Mouse (Mus musculus) liver, postnatal 0 days (tissue): ENCODE data around the gene Nkx1-1. TPM values are rescaled to one million over a fixed set of nuclear protein-coding genes. Genes with fewer than 3 reads are reported as not detected.
A peak's percentile ranks its signal among the peaks of the same experiment; 100 is the strongest.

Experiments used
- ATAC-seq: fragments of 200-750 bp; cut with Nextera tagmentation; 2 replicates; pipeline ENCODE4 v1.8.0; 2017; ENCODE audit warnings: mild to moderate bottlenecking, moderate library complexity
- DNase-seq: peaks from one replicate; pipeline ENCODE4 v3.0.0-alpha.2; 2016
- H3K27ac ChIP-seq: fragments of 300-500 bp; sonication (generic); 2 replicates; pipeline ENCODE4 v1.5.1; 2014; ENCODE audit warnings: antibody characterized with exemption, moderate library complexity, mild to moderate bottlenecking, low read depth
- H3K27me3 ChIP-seq: fragments of 300-500 bp; sonication (generic); 2 replicates; pipeline ENCODE4 v1.6.1; 2014; ENCODE audit warnings: low read length, control low read depth, mixed read lengths; ENCODE audit not compliant: insufficient read depth
- H3K36me3 ChIP-seq: fragments of 300-500 bp; sonication (generic); replicated peaks from 2 replicates; pipeline ENCODE4 v1.6.1; 2014; ENCODE audit warnings: mild to moderate bottlenecking, control low read depth, low read length, moderate library complexity, mixed read lengths; ENCODE audit not compliant: insufficient read depth
- H3K4me1 ChIP-seq: fragments of 300-500 bp; sonication (generic); 2 replicates; pipeline ENCODE4 v1.6.1; 2014; ENCODE audit warnings: antibody characterized with exemption, mild to moderate bottlenecking, control low read depth; ENCODE audit not compliant: insufficient read depth
- H3K4me2 ChIP-seq: fragments of 300-500 bp; sonication (generic); 2 replicates; pipeline ENCODE4 v1.6.1; 2014; ENCODE audit warnings: low read depth, mild to moderate bottlenecking, low read length, moderate library complexity, mixed read lengths
- H3K4me3 ChIP-seq: fragments of 300-500 bp; sonication (generic); 2 replicates; pipeline ENCODE4 v1.5.1; 2014; ENCODE audit warnings: low read depth, low read length
- H3K9ac ChIP-seq: fragments of 300-500 bp; sonication (generic); replicated peaks from 2 replicates; pipeline ENCODE4 v1.6.1; 2014; ENCODE audit warnings: mild to moderate bottlenecking, moderate library complexity
- H3K9me3 ChIP-seq: fragments of 300-500 bp; sonication (generic); 2 replicates; pipeline ENCODE4 v1.6.1; 2016; ENCODE audit warnings: mild to moderate bottlenecking, control low read depth, low read length, mixed read lengths
- CTCF ChIP-seq: sonication (generic); IDR thresholded peaks from 2 replicates; pipeline ENCODE4 v1.5.1; 2016; ENCODE audit warnings: antibody characterized with exemption, low read depth
- EP300 ChIP-seq: IDR thresholded peaks from 2 replicates; pipeline ENCODE4 v1.6.1; 2016; ENCODE audit warnings: antibody characterized with exemption, low read depth, mild to moderate bottlenecking
- WGBS: fragments of 180-500 bp; shearing (Covaris S2); extraction: QIAGEN DNeasy Blood & Tissue Kit; methylation state at CpG from one replicate; pipeline ENCODE4 v1.1.7; 2014; ENCODE audit not compliant: insufficient replicate concordance; 5-methylcytosine and 5-hydroxymethylcytosine counted together
- polyA plus RNA-seq: library from polyadenylated mRNA; unstranded; fragments of >200 nt; fragmentation: Nextera tagmentation; extraction: Ambion mirVana; gene quantifications from 2 replicates; pipeline ENCODE4 v1.2.1, GENCODE M21; 2015

Nkx1-1 gene
- polyA plus RNA-seq, 1 experiment from 2014 or later = not detected

- Histone ChIP-seq H3K4me2 (no peak overlapping the region), H3K9me3 (no peaks in the 10 kb centered on the region), H3K4me1 (peaks cover 3% of the 10 kb centered on the region; the same call in 1 of the 2 replicates), H3K4me3 (no peak overlapping the region), H3K36me3 (no peaks in the 10 kb centered on the region), H3K27ac (no peak overlapping the region), H3K9ac (no peak overlapping the region), H3K27me3 (no peaks in the 10 kb centered on the region)
- ATAC-seq (no peak), DNase-seq (no peak)
- WGBS = 45% methylated on average over 3 of the region's 3 CpGs
- TF ChIP-seq EP300 = no peak
- no peak for TF ChIP-seq CTCF
These were observed 24.4 kb upstream of the Nkx1-1 start for GRCm38 (mm10) chr5:33458132-33458622.

GRCm38 (mm10) chr5:33455737-33456136 is 22.0 kb upstream of the Nkx1-1 start:
- no peak overlapping the region for H3K4me2 ChIP-seq
- H3K27ac ChIP-seq = no peak overlapping the region
- H3K9me3 ChIP-seq = no peaks in the 10 kb centered on the region
- TF ChIP-seq EP300 (no peak), CTCF (no peak)
- H3K9ac ChIP-seq = no peak overlapping the region
- WGBS = 38% methylated on average over 8 of the region's 8 CpGs
- no peak for ATAC-seq
- H3K36me3 ChIP-seq = no peaks in the 10 kb centered on the region
- H3K4me1 ChIP-seq = peaks cover 3% of the 10 kb centered on the region; the same call in 1 of the 2 replicates
- H3K4me3 ChIP-seq = no peak overlapping the region
- DNase-seq = no peak
- H3K27me3 ChIP-seq = no peaks in the 10 kb centered on the region

DNA sequence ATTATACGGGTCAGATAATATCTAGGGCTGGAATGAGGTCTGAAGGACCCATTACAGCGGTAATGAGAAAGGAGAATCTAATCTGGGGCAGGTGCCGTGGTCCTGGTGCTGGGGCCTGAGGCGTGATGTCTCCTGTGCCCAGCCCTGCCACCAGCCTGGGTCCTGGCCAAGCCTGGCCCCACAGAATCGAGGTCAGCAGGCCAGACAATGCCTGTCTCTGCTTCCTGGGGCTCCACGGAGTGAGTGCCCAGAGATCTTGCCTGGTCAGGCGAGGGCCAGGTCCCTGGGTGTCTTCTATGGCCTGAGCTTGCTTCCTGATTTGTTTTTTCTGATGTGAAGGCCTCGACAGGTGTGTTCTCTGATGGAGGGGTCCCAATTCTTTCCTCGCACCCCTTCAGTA is 10.0 kb upstream of the Nkx1-1 start:
- DNase-seq (no peak), ATAC-seq (no peak)
- H3K4me2 ChIP-seq = no peak overlapping the region
- no peaks in the 10 kb centered on the region for H3K9me3 ChIP-seq
- H3K4me1 ChIP-seq = peaks cover 9% of the 10 kb centered on the region; the same call in 1 of the 2 replicates
- H3K36me3 ChIP-seq = no peaks in the 10 kb centered on the region
- no peak overlapping the region for H3K4me3 ChIP-seq
- H3K27ac ChIP-seq = no peak overlapping the region
- no peak for TF ChIP-seq CTCF
- TF ChIP-seq EP300 = no peak
- WGBS = 36% methylated on average over 9 of the region's 9 CpGs
- H3K9ac ChIP-seq = no peak overlapping the region
- H3K27me3 ChIP-seq = peaks cover 19% of the 10 kb centered on the region

- Histone ChIP-seq H3K9ac (peak overlapping the region; percentile 16; the same call in 1 of the 2 replicates), H3K27ac (no peak overlapping the region), H3K4me3 (peak overlapping the region; percentile 42), H3K27me3 (peaks cover 19% of the 10 kb centered on the region), H3K4me1 (peaks cover 9% of the 10 kb centered on the region; the same call in 1 of the 2 replicates), H3K9me3 (no peaks in the 10 kb centered on the region), H3K4me2 (peak overlapping the region; percentile 74), H3K36me3 (no peaks in the 10 kb centered on the region)
- ATAC-seq (peak; percentile 64), DNase-seq (peak; percentile 79)
- 3% methylated on average over 56 of the region's 56 CpGs for WGBS
- TF ChIP-seq EP300 (peak; percentile 72; the same call in 1 of the 2 replicates), CTCF (peak; percentile 94)
These were observed 9.3 kb upstream of the Nkx1-1 start for GRCm38 (mm10) chr5:33442927-33443710.

GRCm38 (mm10) chr5:33438214-33438613 is 4.4 kb upstream of the Nkx1-1 start:
- ATAC-seq (peak; percentile 90), DNase-seq (peak; percentile 93)
- no peak overlapping the region for H3K4me3 ChIP-seq
- WGBS = 3% methylated on average over 23 of the region's 23 CpGs
- no peaks in the 10 kb centered on the region for H3K9me3 ChIP-seq
- peaks cover 6% of the 10 kb centered on the region for H3K4me1 ChIP-seq
- H3K27ac ChIP-seq = no peak overlapping the region
- no peak for TF ChIP-seq EP300
- no peak for TF ChIP-seq CTCF
- peaks cover 66% of the 10 kb centered on the region for H3K27me3 ChIP-seq
- H3K4me2 ChIP-seq = no peak overlapping the region
- no peaks in the 10 kb centered on the region for H3K36me3 ChIP-seq
- H3K9ac ChIP-seq = no peak overlapping the region

DNA sequence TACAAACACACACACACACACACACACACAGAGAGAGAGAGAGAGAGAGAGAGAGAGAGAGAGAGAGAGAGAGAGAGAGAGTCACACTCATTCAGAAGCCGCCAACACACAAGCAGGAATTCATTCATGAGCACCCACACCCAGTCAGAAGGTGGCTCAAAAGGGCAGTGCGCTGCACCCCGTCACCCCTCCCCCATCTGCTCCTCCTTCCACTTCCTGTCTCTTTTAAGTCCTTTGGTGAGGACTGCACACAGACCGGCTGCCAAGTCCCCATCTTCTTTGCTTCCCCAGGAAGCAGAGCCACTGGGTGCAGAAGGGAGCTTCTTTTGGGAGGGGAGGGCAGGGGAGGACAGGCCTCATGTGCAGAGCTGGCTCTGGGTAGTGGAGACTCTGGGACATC is 2.2 kb upstream of the Nkx1-1 start:
- no peak overlapping the region for H3K9ac ChIP-seq
- no peak overlapping the region for H3K4me2 ChIP-seq
- no peak overlapping the region for H3K4me3 ChIP-seq
- no peak for ATAC-seq
- no peaks in the 10 kb centered on the region for H3K9me3 ChIP-seq
- 3% methylated on average over 4 of the region's 4 CpGs for WGBS
- no peak for DNase-seq
- peaks cover 78% of the 10 kb centered on the region for H3K27me3 ChIP-seq
- H3K27ac ChIP-seq = no peak overlapping the region
- no peak for TF ChIP-seq EP300
- no peak for TF ChIP-seq CTCF
- H3K4me1 ChIP-seq = peaks cover 3% of the 10 kb centered on the region; the same call in 1 of the 2 replicates
- no peaks in the 10 kb centered on the region for H3K36me3 ChIP-seq
